Comparison of ENCODE assay signal across 13 mouse cellular contexts in genomic region chr11:88592099-88592498, GRCm38 (mm10).
DNase-seq lines count a peak whose midpoint lies in the region; ATAC-seq lines count a peak whose summit lies in the region.
"Had no signal": no experiment of that assay in that cellular context is flagged by ENCODE, and none has a peak within 500 bp of the region (broad histone marks: within the 10 kb centered on the region; RNA-seq: fewer than 3 reads in every experiment).

No protein-coding gene starts in this region.

- no peaks in the 10 kb centered on the region for H3K27me3 ChIP-seq in forebrain, embryonic 11.5 days (ENCODE audit: control insufficient read depth, insufficient read depth, low read length)
- no peaks in the 10 kb centered on the region for H3K27me3 ChIP-seq in forebrain, embryonic 12.5 days
- H3K27me3 ChIP-seq in neural tube, embryonic 14.5 days (ENCODE audit: control insufficient read depth, insufficient read depth, low read length), result no peaks in the 10 kb centered on the region
- H3K27me3 ChIP-seq: Patski had no signal

- ATAC-seq in forebrain, embryonic 11.5 days (replicated peaks; ENCODE audit: low FRiP score), result no peak
- no peak for ATAC-seq in forebrain, embryonic 12.5 days (ENCODE audit: low FRiP score)
- ATAC-seq in neural tube, embryonic 14.5 days (ENCODE audit: low read depth), result no peak
- ATAC-seq: intestine, postnatal 0 days; Patski had no signal

- H3K4me1 ChIP-seq in forebrain, embryonic 11.5 days (replicated peaks; ENCODE audit: control insufficient read depth, insufficient read depth, low read length), result peaks cover 30% of the 10 kb centered on the region
- peaks cover 76% of the 10 kb centered on the region for H3K4me1 ChIP-seq in forebrain, embryonic 12.5 days
- peaks cover 60% of the 10 kb centered on the region for H3K4me1 ChIP-seq in neural tube, embryonic 14.5 days (ENCODE audit: control insufficient read depth, insufficient read depth, low read length)

- 96% methylated on average over 8 of the region's 8 CpGs for WGBS in forebrain, embryonic 11.5 days
- WGBS in forebrain, embryonic 12.5 days, result 94% methylated on average over 8 of the region's 8 CpGs
- 74% methylated on average over 8 of the region's 8 CpGs for WGBS in neural tube, embryonic 14.5 days

- H3K4me2 ChIP-seq in forebrain, embryonic 11.5 days (ENCODE audit: low read depth, low read length, severe bottlenecking), result no peak overlapping the region
- no peak overlapping the region for H3K4me2 ChIP-seq in forebrain, embryonic 12.5 days
- H3K4me2 ChIP-seq in neural tube, embryonic 14.5 days (ENCODE audit: low read depth, low read length), result no peak overlapping the region

- no peak overlapping the region for H3K4me3 ChIP-seq in forebrain, embryonic 11.5 days (ENCODE audit: low read depth, low read length)
- H3K4me3 ChIP-seq in forebrain, embryonic 12.5 days (replicated peaks), result no peak overlapping the region
- H3K4me3 ChIP-seq in neural tube, embryonic 14.5 days (ENCODE audit: low read depth, low read length), result no peak overlapping the region

- H3K9ac ChIP-seq in forebrain, embryonic 11.5 days (ENCODE audit: low read length), result no peak overlapping the region
- no peak overlapping the region for H3K9ac ChIP-seq in forebrain, embryonic 12.5 days
- no peak overlapping the region for H3K9ac ChIP-seq in neural tube, embryonic 14.5 days (replicated peaks; ENCODE audit: low read depth, low read length)

- intact Hi-C loops in left cerebral cortex, postnatal 4 days (cut with DNase I), result no loop called here
- intact Hi-C loops in left cerebral cortex, postnatal 14 days (cut with DNase I), result no loop called here

- no peaks in the 10 kb centered on the region; the same call in 1 of the 2 replicates for H3K36me3 ChIP-seq in forebrain, embryonic 11.5 days (ENCODE audit: control insufficient read depth, insufficient read depth, low read length)
- peaks cover 21% of the 10 kb centered on the region for H3K36me3 ChIP-seq in forebrain, embryonic 12.5 days (replicated peaks)
- no peaks in the 10 kb centered on the region; the same call in 1 of the 2 replicates for H3K36me3 ChIP-seq in neural tube, embryonic 14.5 days (ENCODE audit: control insufficient read depth, insufficient read depth, low read length)

- peak; percentile 48 for DNase-seq in forebrain, embryonic 11.5 days (ENCODE audit: low spot score)
- DNase-seq in left cerebral cortex, postnatal 4 days, result peak; percentile 59
- DNase-seq in left cerebral cortex, postnatal 14 days (ENCODE audit: low spot score in 2 of 2), result no peak
- DNase-seq in cerebellum, adult 9-11 months, result peak; percentile 76
- no peak for DNase-seq in left cerebral cortex, adult 8-10 months (ENCODE audit: low spot score in 2 of 2)
- no peak for DNase-seq in thymus, postnatal 25 days
- DNase-seq: heart, adult 18-20 months; kidney, postnatal 14 days; retina, postnatal 1 day had no signal

- no peak overlapping the region for H3K27ac ChIP-seq in forebrain, embryonic 11.5 days (ENCODE audit: low read depth, low read length)
- no peak overlapping the region for H3K27ac ChIP-seq in forebrain, embryonic 12.5 days
- H3K27ac ChIP-seq in neural tube, embryonic 14.5 days (ENCODE audit: low read depth, low read length), result peak overlapping the region; percentile 48; the same call in 1 of the 2 replicates

- H3K9me3 ChIP-seq in forebrain, embryonic 11.5 days (ENCODE audit: control insufficient read depth, low read length), result no peaks in the 10 kb centered on the region
- no peaks in the 10 kb centered on the region for H3K9me3 ChIP-seq in forebrain, embryonic 12.5 days
- no peaks in the 10 kb centered on the region for H3K9me3 ChIP-seq in neural tube, embryonic 14.5 days (ENCODE audit: control insufficient read depth, low read length)

Comparison
In these comparisons a context has a peak if more than half of its experiments do, and no peak if none do; other contexts are left out.
1. DNase-seq: peak in forebrain, embryonic 11.5 days (single experiment), left cerebral cortex, postnatal 4 days (single experiment) and cerebellum, adult 9-11 months (single experiment); none in left cerebral cortex, postnatal 14 days (0 of 2), left cerebral cortex, adult 8-10 months (0 of 2) and thymus, postnatal 25 days (single experiment).